Mouse (Mus musculus): ENCODE results near the gene Cdh5. TPM values are rescaled to one million over a fixed set of nuclear protein-coding genes. Genes with fewer than 3 reads are reported as not detected.

The Cdh5 gene
- polyA plus RNA-seq, 1 experiment from 2014 or later: 15.3 TPM

DNA sequence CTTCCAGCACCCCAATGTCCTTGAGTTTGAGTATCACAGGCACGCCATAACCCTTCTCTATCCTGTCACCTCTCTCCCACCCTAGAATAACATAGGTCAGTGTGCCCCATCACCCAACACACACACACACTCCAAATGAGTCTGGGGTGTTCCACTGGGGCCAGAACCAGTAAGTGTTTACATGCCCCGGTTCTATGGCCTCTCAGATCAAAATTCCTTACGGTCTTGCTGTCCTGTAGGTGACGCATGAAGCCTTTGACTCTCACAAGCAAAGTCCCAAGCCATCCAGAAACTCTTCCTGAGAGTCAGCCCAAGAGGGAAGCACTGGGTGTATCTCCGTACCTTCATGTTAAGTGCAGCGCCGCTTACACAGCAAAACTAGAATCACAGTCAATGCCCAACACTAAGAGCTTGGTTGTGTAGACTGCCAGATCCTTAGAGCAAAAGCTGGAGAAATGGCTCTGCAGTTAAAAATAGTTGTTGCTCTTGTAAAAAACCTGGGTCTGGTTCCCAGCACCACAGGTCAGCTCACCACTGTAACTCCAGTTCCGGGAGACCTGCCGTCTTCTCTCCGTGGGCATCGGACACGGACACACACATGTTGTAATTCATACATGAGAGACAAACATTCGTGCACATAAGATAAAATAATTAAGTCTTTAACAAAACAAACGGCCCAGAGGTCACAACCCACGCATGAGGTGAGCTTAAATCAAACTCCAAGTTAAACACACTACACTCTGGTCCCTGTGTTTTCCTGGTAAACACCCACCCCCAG, 45.5 kb downstream of the Cdh5 start:
- WGBS: 92% methylated on average over 15 of the region's 15 CpGs
- no peak overlapping the region for H3K4me2 ChIP-seq
- no peak overlapping the region for H3K4me3 ChIP-seq
- H3K36me3 ChIP-seq (replicated peaks): no peaks in the 10 kb centered on the region
- no peak for ATAC-seq (replicated peaks)
- H3K9ac ChIP-seq: no peak overlapping the region
- no peak overlapping the region for H3K27ac ChIP-seq
- no peaks in the 10 kb centered on the region for H3K27me3 ChIP-seq (replicated peaks)
- no peaks in the 10 kb centered on the region for H3K4me1 ChIP-seq
- H3K9me3 ChIP-seq: no peaks in the 10 kb centered on the region

DNA sequence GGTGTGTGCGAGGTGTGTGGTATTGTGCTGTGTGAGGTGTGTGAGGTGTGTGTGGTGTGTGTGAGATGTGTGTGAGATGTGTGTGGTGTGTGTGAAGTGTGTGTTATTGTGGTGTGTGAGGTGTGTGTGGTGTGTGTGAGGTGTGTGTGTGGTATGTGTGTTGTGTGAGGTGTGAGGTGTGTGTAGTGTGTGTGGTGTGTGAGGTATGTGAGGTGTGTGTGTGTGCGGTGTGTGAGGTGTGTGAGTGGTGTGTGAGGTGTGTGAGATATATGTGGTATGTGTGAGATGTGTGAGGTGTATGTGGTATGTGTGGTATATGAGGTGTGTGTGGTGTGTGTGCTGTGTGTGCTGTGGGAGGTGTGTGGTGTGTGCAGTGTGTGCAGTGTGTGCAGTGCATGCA, 46.5 kb downstream of the Cdh5 start:
- Histone ChIP-seq H3K4me3 (no peak overlapping the region), H3K9ac (no peak overlapping the region), H3K4me2 (no peak overlapping the region), H3K27me3 (replicated peaks) (no peaks in the 10 kb centered on the region), H3K4me1 (no peaks in the 10 kb centered on the region), H3K27ac (no peak overlapping the region), H3K36me3 (replicated peaks) (no peaks in the 10 kb centered on the region), H3K9me3 (no peaks in the 10 kb centered on the region)
- no peak for ATAC-seq (replicated peaks)
- 92% methylated on average over 2 of the region's 2 CpGs for WGBS

DNA sequence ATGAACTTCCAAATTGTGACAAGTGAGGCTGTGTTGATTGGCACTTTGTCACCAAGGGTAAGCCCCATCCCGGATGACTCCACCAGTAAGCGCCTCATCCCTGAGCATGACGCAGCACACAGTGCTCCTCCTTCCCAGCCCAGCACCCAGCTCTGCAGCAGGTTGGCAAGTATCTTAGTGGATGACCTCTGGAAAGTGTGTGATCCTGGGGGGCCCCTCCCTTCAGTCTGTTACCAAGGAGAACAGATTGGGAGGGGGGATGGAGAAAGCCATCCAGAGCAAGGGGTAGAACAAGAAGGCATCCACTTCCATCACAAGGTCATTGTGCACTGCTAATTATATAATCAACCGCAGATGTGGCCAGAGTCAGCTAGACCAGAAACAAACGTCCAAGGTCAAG, 59.3 kb downstream of the Cdh5 start:
- H3K9me3 ChIP-seq: no peaks in the 10 kb centered on the region
- no peak for ATAC-seq (replicated peaks)
- H3K4me2 ChIP-seq: no peak overlapping the region
- no peak overlapping the region for H3K4me3 ChIP-seq
- 77% methylated on average over 5 of the region's 5 CpGs for WGBS
- H3K27ac ChIP-seq: no peak overlapping the region
- no peaks in the 10 kb centered on the region for H3K4me1 ChIP-seq
- H3K9ac ChIP-seq: no peak overlapping the region
- no peaks in the 10 kb centered on the region for H3K36me3 ChIP-seq (replicated peaks)
- no peaks in the 10 kb centered on the region for H3K27me3 ChIP-seq (replicated peaks)

DNA sequence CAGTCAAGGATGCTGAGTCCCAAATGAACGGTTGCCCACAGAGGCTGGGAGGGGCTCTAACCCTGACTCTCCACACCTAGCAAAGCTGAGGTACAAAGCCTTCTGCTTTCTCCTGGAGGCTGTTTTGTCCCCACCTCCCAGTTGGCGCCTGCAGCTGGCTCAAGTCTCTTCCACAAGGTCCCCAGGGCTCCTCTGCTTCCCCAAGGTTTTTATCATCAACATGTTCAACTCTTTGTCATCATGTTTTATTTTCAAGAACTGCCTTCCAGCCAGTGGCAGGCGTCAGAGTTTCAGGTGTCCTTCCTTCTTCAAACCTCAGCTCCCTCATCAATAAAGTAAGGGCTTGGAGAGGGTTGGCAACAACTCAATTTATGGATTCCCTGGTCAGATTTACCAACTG, 68.0 kb downstream of the Cdh5 start:
- no peak overlapping the region for H3K4me2 ChIP-seq
- no peak for ATAC-seq (replicated peaks)
- no peak overlapping the region for H3K27ac ChIP-seq
- H3K9ac ChIP-seq: no peak overlapping the region
- H3K4me3 ChIP-seq: no peak overlapping the region
- H3K9me3 ChIP-seq: no peaks in the 10 kb centered on the region
- 78% methylated on average over 3 of the region's 3 CpGs for WGBS
- H3K36me3 ChIP-seq (replicated peaks): no peaks in the 10 kb centered on the region
- peaks cover 13% of the 10 kb centered on the region for H3K4me1 ChIP-seq
- peaks cover 20% of the 10 kb centered on the region for H3K27me3 ChIP-seq (replicated peaks)

DNA sequence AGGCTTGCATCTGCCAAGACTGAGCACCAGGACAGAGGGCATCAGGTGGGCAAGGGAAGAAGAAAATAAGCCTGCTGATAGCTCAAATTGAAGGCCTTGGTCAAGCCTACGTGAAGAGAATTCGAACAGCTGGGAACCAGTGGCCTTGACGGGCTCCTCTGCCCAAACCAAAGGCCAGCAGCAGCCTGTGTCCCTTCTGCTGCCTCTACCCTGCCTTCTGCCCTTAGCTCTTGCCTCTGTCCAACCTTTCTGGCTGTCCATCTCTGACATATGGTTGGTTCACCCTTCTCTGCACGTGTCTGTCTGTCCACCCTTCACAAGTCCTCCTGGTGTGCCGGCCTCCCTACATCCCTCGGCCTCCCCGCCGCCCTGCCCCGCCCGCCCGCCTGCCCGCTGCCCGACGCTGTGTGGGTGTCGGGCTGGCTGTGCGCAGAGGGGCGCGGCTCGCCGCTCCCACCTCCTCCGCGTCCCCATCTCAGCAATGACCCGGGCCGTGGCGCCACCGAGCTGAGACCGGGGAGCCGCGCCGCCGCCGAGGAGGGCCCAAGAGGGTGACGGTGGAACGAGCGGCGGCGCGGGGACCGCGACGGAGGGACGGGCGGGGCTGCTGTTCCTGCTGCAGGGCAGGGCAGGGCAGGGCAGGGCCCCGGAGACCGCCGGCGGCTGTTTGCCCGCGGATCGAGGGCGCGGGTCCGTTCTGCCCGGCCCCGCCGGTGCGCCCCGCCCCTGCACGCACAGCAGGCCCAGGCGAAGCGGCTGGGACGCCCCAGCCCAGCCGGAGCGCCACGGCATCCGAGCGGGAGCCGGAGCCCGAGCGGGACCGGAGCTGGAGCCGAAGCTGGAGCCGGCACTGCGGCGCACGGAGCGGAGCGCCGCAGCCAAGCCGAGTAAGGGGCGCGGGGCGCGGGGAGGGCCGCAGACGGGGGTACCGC, 69.0 kb downstream of the Cdh5 start, which contains the start of gene Bean1:
Gene Bean1, plus strand, starts transcription at position 325 of the 932 bp plus-strand sequence.
- H3K4me3 ChIP-seq: peak within 1 kb of the TSS; percentile 81
- peaks cover 13% of the 10 kb centered on the region for H3K4me1 ChIP-seq
- peak within 1 kb of the TSS; percentile 87 for H3K9ac ChIP-seq
- H3K27ac ChIP-seq: peak within 1 kb of the TSS; percentile 63
- WGBS: under 1% methylated on average over 87 of the region's 87 CpGs
- H3K36me3 ChIP-seq (replicated peaks): no peaks in the 10 kb centered on the region
- peaks cover 20% of the 10 kb centered on the region for H3K27me3 ChIP-seq (replicated peaks)
- H3K4me2 ChIP-seq: peak within 1 kb of the TSS; percentile 97
- H3K9me3 ChIP-seq: no peaks in the 10 kb centered on the region
- peak; percentile 89 for ATAC-seq (replicated peaks)

DNA sequence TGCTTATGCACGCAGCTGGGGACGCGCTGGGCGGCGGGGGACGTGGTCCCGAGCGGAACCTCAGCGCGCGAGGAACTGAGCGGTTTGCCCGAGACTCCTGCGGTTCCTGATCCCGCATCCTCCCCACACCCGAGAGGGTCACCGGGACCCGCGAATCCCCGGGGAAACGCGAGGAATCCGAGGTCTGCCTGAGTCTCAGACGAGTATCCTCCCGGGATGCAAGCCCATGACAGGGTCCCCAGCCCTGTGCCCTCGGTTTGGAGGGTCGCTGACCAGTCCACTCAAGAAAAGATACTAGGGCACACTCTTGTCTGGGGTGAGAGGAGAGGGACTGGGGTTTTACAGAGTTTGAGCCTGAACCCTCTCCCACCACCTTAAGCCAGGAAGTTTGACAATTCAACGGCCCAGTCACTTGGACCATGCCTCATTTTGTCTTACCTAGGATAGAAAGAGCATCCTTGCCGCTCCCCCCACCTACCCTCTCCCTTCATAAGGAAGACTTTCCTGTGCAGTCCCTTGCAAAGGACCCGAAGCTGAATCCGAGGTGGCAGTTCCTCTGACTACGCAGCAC, 69.7 kb downstream of the Cdh5 start:
- Histone ChIP-seq H3K9ac (peak overlapping the region; percentile 87), H3K27me3 (replicated peaks) (peaks cover 20% of the 10 kb centered on the region), H3K36me3 (replicated peaks) (no peaks in the 10 kb centered on the region), H3K4me2 (peak overlapping the region; percentile 97), H3K9me3 (no peaks in the 10 kb centered on the region), H3K4me3 (peak overlapping the region; percentile 81), H3K27ac (peak overlapping the region; percentile 63), H3K4me1 (peaks cover 13% of the 10 kb centered on the region)
- peak; percentile 37; the same call in 1 of the 2 replicates for ATAC-seq (replicated peaks)
- WGBS: 5% methylated on average over 32 of the region's 32 CpGs

DNA sequence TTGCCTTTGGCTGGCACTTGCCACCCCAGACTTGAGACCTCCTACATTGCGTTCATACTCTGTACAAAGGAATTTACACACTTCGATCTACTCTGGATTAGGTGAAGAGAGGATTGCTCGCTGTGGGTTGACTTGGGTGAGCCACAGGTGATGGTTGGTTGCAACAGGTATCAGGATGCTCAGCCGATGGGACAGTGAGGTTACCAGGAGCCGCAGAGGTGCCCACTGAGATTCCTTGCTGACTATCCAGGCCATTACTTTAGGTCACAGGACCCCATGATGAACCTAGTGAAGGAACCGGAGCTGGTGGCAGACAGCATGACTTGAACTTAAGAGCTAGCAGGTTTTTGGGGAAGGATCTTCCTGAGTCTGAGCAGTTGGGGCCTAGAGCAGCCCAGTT, 71.0 kb downstream of the Cdh5 start:
- Histone ChIP-seq H3K4me1 (peaks cover 13% of the 10 kb centered on the region), H3K9me3 (no peaks in the 10 kb centered on the region), H3K27ac (no peak overlapping the region), H3K36me3 (replicated peaks) (no peaks in the 10 kb centered on the region), H3K4me2 (no peak overlapping the region), H3K27me3 (replicated peaks) (peaks cover 20% of the 10 kb centered on the region), H3K4me3 (no peak overlapping the region), H3K9ac (no peak overlapping the region)
- ATAC-seq (replicated peaks): no peak
- 88% methylated on average over 6 of the region's 6 CpGs for WGBS

DNA sequence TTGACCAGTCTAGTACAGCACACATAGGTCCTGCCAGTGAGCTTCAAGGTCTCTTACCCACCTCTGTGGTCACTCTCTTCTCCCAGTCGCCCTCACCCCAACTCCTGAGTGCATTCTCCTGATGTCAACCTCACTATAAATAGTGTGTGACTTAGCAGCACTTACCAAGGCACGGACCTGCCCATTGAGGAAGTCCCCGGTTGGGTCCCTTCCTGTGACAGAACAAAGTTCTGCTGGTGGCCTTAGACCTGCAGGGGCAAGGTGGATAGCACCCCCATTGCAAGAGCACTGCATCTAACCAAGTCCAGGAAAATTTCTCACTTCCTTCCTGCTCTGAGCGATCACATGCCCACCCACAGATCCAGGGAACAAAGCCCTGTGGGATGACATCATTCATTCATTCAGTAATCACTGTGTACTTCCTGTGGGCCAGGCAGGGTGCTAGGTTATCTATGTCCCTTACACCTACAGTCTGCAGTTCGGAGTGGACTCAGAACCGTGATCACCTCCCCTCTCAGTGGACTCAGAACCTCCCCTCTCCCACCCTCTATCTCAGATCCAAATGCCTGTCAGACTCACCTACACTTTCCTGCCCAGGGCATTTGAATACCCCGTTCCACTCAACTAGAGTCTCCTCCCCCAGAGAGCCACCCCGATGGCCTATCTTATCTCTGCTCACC, 74.6 kb downstream of the Cdh5 start:
- 83% methylated on average over 8 of the region's 8 CpGs for WGBS
- no peak overlapping the region for H3K4me2 ChIP-seq
- H3K27me3 ChIP-seq (replicated peaks): peaks cover 20% of the 10 kb centered on the region
- no peak overlapping the region for H3K4me3 ChIP-seq
- H3K4me1 ChIP-seq: peaks cover 7% of the 10 kb centered on the region
- H3K9ac ChIP-seq: no peak overlapping the region
- H3K9me3 ChIP-seq: no peaks in the 10 kb centered on the region
- no peak for ATAC-seq (replicated peaks)
- no peaks in the 10 kb centered on the region for H3K36me3 ChIP-seq (replicated peaks)
- no peak overlapping the region for H3K27ac ChIP-seq

DNA sequence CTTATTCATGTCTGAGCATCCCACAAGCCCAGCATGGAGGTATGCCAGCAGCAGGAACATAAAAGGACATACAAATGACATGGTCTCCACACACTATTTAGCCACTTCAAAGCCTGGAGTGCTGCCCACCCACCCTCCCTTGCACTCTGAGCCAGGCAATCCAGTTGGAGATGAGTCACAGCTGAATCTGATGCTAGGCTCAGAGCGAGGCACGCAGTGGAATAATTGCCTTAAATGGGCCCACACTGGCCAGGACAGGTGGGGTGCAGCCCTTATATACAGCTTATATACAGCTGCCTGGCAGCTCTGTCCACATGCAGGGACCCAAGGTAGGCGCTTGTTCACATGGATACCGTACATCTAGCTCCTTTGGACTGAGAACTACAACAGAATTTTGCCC, 75.6 kb downstream of the Cdh5 start:
- ATAC-seq (replicated peaks): no peak

DNA sequence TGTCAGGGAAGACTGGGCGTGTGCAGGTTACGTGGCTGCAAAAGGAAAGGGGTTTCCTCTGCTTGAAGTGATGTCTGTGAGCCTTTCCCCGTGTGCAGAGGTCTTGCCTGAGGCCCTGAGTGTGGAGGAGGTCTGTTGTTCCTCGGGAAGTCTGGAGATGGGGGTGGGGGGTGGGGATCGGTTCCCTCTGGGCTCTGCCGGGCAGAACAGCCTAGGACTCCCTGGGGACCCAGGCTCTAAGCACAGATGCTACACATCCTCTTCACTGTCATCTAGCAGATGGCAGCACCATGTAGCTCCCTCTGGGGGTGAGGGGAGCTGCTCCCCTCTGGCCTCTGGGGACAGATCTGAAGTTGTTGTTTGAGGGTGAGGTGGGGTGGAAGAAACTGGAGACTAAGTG, 83.5 kb downstream of the Cdh5 start:
- no peak for ATAC-seq (replicated peaks)
- WGBS: 33% methylated on average over 6 of the region's 6 CpGs

More for the DNA sequence above, 75.6 kb downstream of the Cdh5 start:
- Histone ChIP-seq H3K4me1 (no peaks in the 10 kb centered on the region), H3K9ac (no peak overlapping the region), H3K9me3 (no peaks in the 10 kb centered on the region), H3K27ac (no peak overlapping the region), H3K27me3 (replicated peaks) (peaks cover 13% of the 10 kb centered on the region), H3K4me3 (no peak overlapping the region), H3K4me2 (no peak overlapping the region), H3K36me3 (replicated peaks) (no peaks in the 10 kb centered on the region)
- WGBS: 74% methylated on average over 4 of the region's 4 CpGs

DNA sequence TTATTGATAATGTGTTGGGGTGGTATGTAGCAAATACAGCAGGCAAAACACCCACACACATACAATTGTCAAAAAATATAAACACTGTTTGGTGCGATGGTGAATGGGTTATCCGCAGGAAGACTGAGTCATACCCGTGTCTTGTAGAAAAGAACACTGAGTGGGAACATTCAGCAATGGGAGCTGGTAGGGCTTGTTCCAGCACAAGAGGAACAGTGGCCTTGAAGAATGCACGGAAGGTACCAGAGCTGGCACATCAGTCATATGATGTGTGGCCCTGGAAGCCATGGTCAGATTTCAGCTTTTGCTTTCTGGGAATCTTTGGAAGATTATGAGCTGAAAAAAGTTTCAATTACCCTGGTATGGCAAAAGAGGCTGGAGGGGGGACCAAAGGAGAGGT, 85.4 kb downstream of the Cdh5 start:
- Histone ChIP-seq H3K4me1 (peaks cover 5% of the 10 kb centered on the region; the same call in 1 of the 2 replicates), H3K4me2 (no peak overlapping the region), H3K4me3 (no peak overlapping the region), H3K27me3 (replicated peaks) (no peaks in the 10 kb centered on the region), H3K9me3 (no peaks in the 10 kb centered on the region), H3K36me3 (replicated peaks) (no peaks in the 10 kb centered on the region), H3K27ac (no peak overlapping the region), H3K9ac (no peak overlapping the region)
- 93% methylated on average over 4 of the region's 4 CpGs for WGBS
- ATAC-seq (replicated peaks): no peak

More for the DNA sequence above, 83.5 kb downstream of the Cdh5 start:
- Histone ChIP-seq H3K36me3 (replicated peaks) (no peaks in the 10 kb centered on the region), H3K9ac (no peak overlapping the region), H3K27ac (no peak overlapping the region), H3K27me3 (replicated peaks) (no peaks in the 10 kb centered on the region), H3K4me2 (no peak overlapping the region), H3K9me3 (no peaks in the 10 kb centered on the region), H3K4me1 (no peaks in the 10 kb centered on the region), H3K4me3 (no peak overlapping the region)

DNA sequence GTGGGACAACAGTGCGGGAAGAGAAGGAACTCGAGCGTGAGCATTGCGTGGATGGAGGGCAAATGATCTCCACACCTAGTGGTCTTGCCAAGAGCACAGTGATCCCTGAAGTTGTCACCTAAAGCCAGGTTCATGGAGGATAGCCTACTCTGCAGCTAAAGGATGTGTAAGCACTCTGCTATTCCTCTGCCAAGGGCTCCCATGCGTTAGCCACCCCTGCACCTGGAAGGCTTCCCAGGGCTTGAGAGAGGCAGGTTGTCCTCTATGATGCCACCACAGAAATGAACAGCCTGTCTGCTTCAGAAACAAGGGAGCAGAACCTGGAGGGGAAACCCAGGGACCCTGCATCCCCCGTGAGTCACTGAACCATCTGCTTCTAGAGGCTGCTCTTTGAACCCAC, 86.2 kb downstream of the Cdh5 start:
- WGBS: 91% methylated on average over 6 of the region's 6 CpGs
- no peak overlapping the region for H3K27ac ChIP-seq
- no peak overlapping the region for H3K4me3 ChIP-seq
- peaks cover 8% of the 10 kb centered on the region; the same call in 1 of the 2 replicates for H3K4me1 ChIP-seq
- H3K4me2 ChIP-seq: no peak overlapping the region
- no peaks in the 10 kb centered on the region for H3K27me3 ChIP-seq (replicated peaks)
- H3K9ac ChIP-seq: no peak overlapping the region
- ATAC-seq (replicated peaks): no peak
- H3K9me3 ChIP-seq: no peaks in the 10 kb centered on the region
- H3K36me3 ChIP-seq (replicated peaks): no peaks in the 10 kb centered on the region

Data from midbrain, embryonic 15.5 days (tissue).